Mouse (Mus musculus): ENCODE measurements around the gene Pcp4l1.

DNA sequence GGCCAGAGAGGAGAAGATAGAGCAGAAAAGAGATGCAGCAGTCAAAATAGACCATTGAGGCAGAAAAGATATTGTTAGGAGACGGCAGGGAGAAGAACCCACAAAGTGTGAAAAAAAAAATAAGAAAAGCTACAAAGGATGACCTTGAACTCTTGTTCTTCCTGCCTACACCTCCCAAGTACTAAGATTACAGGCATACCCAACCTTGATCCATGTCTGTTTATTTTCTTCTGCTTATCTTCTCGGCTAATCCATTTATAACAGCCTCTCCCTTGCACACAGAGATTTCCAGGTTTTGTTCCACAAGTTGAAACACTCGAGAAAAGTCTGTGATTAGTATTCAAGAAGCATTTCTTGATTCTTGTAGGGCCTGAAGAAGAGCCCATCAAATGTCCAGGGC lies 26.2 kb downstream of the Pcp4l1 start:
- no peak for TF ChIP-seq CTCF (IDR thresholded peaks at IDR 0.05; ENCODE audit: insufficient read depth, low read length)
- no peak for TF ChIP-seq POLR2A (IDR thresholded peaks at IDR 0.05; ENCODE audit: borderline replicate concordance, extremely low read depth, low read depth, low read length)

All from lung, adult 2 months (tissue).